Mouse (Mus musculus): ENCODE data around the gene Ntn4. TPM values are rescaled to one million over a fixed set of nuclear protein-coding genes. Genes with fewer than 3 reads are reported as not detected.

Gene Ntn4
- total RNA-seq, 2 experiments from 2014 or later = 41.3 to 43.2 TPM

DNA sequence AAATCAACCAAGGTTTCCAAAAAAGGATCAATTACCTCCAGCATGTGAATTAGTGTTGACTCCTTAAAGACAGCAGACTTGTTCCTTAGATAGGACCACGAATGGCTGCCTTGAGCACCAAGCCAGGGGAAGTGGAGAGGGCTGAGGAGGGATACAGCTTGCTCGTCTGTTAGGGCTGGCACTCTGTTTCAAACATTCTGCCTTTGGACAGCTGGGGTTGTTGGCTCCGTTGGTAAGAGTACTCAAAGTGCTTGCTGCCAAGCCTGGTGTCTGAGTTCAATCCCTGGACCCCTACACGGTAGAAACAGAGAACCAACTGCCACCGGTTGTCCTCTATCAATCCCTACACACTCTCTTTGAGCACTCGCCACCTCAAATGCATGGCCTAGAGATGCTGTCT is 90.0 kb downstream of the Ntn4 start:
- no peak for DNase-seq

DNA sequence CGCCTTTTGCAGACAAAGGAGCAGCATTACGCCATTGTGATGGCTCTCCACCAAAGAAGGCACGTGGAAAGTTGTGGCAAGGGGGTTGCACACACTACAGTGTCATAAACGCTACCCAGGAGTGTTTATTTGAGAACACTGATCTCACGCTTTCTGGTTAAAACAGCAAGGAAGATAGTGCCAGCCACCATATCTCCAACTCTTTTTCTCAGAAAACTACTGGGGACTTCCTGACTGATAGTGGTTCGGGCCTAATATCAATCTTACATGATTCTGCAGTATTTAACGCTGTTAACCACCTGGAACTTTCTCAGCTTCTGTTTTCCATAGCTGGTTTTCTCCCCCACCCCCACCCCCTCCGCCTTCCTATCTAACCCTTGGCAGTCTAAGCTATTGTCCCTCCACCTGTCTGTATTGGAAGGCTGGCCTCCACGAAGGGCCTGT is 90.8 kb downstream of the Ntn4 start:
- DNase-seq = no peak

DNA sequence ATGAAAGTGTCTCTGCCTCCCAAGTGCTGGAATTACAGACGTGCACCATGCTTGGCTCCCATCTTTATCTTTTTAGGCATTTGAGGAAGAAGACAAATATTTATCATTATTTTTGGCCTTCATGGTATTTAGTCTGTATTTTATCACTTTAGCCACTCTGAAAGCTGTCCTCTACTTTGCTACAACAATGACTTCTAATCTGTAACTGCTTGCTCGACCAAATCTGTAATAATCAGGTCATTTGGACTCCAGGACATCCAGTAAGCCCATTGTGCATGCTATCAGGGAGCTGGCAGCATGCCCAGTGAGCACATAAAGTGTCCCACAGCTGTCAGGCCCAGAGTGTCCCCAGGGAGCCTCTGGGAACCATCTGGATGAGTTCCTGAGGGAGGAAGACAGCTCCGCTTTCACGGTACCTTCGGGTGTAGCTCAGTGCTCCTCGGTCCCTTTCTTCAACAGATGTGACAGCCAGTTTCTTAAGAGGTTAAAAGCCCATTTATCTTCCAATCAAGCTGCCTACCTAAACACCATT is 95.7 kb downstream of the Ntn4 start:
- DNase-seq = peak; percentile 87

DNA sequence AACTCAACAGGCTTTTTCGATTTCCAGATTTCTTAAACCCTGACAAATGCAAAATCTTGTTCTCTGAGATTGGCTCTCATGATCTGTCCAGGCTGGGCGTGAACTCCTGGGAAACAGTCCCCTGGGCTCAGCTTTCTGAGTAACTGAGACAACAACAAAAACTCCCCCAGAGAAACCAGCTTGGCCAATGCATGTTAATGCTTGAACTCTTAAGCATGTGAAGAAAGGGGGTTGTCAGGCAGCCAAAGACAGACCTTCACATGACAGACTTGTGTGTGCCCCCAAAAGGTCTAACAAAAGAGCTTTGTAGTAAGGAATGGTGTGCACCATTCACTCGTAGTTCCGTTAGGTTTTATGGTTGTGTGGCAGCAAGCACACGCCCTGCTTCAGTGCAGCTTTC is 96.6 kb downstream of the Ntn4 start:
- peak; percentile 19 for DNase-seq

DNA sequence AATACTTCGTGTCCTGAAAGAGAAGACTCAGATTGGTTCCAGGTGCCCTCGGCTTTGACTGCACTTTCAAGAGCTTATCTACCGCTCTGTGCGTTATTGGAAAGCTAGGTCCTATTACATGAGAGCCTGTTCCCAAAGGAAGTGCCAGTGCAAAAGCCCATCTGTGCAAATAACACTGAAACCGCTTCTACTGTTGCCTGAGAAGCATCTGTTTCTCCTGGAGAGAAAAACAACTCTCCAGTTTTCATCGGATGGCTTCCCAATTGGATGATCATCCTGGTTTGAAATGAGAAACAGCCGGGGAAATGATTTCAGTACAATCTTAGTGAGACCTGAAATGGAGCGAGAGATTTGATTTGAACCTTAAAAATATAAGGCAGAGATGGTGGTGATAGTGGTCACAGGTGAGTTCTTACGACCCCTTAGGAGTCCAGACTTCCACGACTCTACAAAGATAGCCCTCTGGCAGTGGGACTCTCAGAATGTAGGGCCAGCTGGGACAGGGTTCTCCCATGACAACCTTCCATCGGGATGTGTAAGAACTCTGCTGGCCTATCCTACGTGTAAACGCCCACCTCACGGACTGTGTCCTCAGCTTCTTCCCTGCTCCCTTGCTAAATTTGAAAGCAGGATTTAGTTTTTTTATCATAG is 101.1 kb downstream of the Ntn4 start:
- no peak for DNase-seq

DNA sequence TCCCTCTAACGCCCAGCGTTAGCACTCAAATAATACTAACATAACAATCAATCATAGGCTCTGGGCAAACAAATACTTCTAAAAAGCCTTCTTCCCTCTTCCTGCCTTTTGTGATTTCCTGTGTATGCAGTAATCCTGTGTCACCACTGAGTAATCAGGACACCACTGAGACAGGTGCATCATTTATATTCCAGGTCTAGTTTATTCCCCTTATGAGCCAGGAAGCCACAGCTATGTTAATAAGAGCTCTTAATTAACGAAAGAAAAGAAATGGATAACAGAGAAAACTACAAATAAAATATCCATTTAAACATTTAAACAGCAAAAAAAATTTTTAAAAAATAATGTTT is 101.6 kb downstream of the Ntn4 start:
- no peak for DNase-seq

DNA sequence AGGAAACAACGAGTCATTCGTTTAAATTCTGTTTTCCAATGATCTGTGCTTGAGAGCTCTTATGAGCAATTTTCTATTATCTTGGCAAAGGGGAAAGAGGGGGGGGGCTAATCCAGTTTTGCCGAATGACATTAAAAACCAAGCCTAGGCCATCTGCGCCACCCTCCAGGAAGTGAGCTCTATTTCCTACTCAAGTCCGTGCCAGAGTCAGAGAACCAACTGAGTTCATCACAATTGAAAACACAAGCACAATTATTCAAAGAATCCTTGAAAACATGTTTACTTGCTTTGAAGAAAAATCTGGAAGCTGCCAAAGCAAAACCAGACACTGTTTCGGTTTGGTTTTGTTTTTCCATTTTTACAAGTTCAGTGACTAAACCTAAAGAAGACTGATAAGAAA is 102.1 kb downstream of the Ntn4 start:
- DNase-seq = no peak

DNA sequence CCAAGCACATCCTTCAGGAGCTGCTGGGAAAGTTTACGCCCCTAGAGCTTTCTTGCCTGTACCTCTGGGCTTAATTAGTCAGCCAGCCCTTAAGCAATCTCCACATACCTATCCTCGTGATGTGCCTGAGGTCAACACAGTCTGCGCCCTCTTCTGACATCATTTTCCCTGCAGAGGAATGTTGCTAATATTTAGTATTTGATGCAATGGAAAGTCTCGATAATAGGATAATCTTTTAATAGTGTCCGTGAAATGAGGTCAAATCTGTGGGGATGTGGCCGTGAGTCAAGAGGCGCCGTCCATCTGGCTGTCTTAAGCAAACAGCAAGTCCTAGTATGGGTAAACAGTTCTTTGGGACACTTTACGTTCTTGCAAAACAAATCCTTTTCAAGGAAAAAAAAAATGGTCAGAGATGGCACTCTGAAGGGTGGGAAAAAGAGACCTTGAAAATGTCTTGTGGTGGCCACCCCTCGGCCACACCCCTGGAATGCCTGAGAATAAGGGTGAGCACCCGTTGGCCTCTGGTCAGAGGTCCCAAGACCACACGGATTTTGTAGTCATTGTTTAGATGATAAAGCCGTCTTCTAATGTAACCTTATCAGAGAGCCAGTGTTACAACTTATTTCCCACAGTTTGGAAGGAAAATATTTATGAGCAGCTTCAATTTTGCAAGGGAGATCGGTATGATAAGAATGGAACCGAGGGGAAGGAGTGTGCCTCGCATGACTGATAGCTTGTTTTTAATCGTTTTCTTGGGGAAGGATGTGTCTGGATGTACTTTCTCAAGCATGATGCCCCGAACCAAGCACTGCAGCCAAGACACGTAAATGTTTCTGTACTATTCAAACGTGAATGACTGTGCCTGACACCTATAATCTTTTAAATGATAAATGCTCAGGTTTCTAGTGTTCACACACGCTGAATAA is 109.0 kb downstream of the Ntn4 start:
- DNase-seq = no peak

DNA sequence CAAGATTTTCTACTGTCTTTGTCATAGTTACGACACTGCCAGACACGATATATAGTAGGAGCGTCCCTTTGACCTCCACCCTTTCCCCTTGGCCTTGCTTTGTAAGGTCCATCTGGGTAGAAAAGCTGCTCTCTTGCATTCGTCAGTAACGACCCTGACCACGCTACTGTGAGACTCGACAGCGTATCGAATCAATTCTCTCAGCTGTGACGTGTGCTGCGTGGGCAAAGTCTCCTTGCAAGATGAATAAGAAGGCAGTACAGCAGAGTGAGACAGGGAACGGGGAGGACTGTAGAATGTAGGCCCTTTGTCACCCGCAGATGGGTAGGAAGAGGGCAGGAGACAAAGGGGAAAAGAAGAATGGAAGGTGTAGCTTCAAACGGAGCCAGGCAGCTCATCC is 110.8 kb downstream of the Ntn4 start:
- DNase-seq = no peak

DNA sequence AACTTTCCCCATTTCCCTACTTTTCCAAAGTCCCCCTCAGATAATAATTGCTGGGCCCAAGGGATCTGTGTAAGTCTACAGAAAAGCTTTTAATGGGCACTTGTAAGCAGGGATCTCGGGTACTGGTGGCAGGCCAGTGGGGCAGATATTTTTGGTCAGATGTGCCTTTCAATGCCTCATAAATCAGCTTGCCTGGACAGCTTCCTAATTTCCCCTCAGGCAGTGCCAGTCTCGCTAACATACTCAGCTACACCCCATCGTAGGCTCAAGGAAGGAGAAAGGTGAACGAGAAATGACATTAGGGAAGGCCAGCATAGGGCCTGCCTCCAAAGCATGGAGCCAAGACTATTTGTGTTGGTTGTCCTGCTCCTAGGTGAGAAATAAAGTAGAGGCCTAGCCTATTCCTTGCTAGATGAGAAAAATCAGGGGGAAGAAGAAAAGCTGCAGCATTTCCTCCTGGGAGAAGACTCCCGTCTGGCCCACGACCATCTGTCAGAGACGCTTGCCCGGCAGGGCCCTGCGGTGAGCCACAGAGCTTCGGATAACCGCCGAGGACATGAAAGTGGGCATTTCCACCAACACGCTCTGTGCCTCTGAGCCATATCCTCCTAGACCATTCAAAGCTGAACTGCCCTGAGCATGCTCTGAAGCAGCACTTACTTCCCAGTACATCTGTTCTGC is 113.4 kb downstream of the Ntn4 start:
- no peak for DNase-seq

DNA sequence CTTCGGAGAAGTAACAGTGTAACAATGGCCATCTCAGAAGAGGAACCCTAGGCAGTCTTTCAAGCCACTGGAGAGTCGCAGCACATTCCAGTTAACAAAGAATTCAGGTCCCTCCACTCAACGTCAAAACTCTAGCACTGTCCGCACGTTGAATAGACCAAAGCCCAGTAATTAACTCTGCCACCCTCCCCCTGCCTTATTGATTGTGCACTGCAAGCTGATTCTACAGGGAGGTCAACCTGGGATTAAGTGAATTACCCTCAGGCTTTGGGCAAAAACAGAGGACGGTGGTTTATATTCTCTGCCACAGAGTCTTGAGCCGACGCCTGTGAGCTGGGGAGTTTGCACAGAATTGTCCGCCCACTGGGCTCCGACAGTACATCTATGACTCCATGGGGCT is 115.7 kb downstream of the Ntn4 start:
- no peak for DNase-seq

DNA sequence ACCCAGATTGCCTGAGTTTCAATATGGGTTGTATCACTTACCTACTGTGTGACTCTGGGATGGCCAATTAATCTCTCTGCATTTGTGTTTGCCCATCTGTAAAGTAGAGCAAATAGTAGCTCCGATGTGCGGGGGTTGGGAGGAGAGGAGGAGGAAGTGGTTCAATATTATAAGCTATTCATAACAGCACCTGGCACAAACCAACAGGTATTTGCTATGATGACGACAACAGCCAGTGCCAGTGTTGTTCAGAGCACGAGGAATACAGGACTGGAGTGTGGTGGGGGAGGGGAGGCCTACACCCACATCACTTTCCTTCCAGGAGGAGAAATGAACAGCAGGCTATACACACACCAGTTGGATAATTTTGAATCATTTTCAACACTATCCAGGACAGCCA is 119.2 kb downstream of the Ntn4 start:
- no peak for DNase-seq

DNA sequence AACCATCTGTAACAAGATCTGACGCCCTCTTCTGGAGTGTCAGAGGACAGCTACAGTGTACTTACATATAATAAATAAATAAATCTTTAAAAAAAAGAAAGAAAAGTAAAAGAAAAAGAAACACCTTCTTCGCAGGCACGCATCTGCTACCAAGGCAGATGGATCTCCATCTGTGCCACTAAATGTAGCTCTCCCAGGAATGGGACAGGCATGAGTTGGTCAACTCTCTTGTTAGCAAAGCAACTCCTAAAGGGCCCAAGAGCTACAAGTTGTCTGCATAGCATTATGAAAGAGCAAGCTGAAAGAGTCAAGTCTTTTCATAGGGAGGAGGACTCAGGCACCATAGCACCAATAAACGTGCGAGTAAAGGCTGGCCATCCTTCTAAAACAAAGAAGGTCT is 119.9 kb downstream of the Ntn4 start:
- no peak for DNase-seq

DNA sequence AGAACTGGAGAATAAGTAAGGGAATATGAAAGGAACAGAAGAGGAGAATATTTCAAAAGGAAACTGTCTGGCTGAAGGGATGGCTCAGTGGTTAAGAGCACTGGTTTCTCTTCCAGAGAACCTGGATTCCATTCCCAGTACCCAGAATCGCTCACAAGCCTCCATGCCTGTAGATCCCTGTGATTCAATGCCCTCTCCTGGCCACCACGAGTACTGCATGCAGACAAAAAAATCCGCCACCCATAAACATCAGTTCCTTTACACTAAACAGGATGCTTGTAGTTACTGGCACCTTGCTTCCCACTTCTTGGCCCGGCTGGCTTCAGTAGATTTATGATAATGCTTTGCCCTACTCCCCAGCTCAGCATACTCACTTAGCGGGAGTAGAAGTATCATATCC is 122.6 kb downstream of the Ntn4 start:
- peak; percentile 53 for DNase-seq

DNA sequence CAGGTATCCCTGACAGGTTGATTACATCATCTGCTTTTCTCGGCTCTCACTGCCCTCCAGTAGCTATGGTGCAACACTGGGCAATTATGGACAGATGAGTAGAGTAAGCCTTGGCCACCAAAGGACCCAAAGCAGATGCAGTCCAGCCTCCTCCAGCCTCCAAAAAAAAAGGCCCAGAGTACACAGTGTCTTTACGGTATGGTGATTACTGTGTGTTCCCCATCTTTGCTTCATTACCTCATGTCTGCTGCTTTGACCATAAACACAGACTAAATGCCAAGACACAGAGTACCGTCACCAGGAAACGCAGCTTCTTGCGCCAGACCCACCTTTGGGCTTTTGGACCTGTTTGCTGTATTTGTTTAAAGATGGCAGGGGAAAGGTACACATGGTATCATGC is 125.7 kb downstream of the Ntn4 start:
- DNase-seq = no peak

DNA sequence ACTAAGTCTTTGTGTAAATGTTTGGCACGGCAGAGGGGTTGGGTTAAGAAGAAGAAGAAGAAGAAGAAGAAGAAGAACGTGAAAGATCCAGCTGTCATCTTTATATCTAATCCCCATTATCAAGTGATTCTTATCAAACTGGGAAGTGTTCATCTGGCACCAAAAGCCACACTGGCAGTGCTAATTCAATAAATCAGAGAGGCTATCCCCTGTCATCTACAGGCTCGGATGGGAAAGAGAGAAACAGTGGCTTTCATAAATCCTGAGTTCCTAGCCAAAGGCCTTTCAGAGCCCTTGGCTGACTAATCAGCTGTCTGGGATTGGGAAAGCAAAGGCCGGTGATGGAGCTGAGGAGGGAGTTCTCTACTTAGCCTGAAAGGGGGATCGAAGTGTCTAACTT is 126.8 kb downstream of the Ntn4 start:
- DNase-seq = no peak

DNA sequence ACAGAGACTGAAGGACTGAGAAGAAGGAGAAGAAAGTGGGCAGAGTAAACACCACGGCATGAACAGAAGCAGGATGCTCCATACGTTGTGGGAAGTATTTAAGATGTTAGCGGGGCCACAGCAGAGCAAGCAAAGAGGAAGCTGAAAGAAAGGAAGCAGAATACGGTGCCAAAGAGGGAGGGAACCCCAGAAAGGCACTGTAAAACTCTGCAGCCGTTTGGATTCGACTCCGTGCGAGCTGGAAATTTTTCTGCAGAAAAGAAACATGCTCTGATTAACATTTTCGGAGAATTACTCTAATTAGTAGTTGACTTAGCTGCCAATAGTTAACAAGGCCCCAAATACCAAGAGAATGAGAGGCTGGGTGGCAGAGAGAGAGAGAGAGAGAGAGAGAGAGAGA is 127.7 kb downstream of the Ntn4 start:
- DNase-seq = no peak

DNA sequence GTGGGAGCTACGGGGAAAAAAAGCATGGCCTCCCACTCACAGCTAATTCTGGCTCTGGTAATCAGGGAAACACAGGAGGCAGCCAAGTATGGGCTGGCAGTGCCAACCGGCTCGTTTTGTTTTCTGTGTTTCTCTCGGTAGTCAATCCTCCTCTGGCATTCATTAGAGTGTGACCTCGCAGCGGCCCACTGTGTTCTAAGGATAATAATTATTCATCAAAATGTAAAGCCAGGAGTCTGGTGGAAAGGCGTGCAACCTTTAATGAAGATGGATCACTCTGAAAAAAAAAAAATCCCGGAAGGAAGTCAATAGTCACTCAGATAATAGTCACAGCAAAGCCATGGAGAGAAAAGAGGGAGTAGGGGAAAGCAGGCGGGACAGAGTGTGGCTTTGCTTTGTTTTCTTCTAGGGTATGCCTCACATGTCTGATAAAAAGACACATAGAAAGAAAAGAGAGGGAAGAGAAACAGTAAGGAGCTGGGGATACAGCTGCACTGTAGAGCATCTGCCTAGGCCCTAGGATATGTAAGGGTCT is 131.5 kb downstream of the Ntn4 start:
- peak; percentile 40 for DNase-seq

DNA sequence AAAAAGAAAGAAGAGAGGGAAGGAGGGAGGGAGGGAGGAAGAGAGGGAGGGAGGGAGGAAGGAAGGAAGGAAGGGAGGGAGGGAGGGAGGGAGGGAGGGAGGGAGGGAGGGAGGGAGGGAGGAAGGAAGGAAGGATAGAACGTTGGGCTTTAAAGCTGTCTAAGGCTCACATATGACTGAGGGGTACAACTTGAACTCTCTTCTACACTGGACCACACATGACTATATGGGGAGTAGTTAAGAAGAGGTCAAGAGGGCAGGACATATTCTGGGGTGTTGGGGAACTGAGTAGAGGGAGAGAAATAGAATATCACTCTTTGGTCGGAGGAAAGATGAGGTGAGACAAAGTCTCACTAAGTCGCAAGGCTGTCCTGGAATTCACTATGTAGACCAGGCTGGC is 132.0 kb downstream of the Ntn4 start:
- DNase-seq = no peak

DNA sequence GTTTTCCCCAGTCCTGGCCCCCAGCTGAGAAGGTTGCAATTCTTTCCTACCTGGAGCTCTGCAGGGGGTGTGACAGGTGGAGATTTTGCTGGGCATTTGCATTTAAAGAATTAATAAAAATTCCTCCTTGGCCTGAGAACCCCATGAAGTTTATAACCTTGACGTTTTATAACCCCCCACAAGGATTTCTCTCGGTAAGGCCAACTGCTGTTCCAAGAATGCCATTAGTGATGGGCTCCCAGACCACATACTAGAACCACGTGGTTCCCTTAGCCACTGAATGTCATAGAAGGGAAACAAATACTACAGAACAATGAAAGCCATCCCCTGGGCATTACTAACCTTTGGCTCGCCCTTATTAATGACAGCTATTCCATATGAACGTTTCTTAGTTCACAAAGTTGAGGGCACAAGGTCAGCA is 136.3 kb downstream of the Ntn4 start:
- DNase-seq = no peak

DNA sequence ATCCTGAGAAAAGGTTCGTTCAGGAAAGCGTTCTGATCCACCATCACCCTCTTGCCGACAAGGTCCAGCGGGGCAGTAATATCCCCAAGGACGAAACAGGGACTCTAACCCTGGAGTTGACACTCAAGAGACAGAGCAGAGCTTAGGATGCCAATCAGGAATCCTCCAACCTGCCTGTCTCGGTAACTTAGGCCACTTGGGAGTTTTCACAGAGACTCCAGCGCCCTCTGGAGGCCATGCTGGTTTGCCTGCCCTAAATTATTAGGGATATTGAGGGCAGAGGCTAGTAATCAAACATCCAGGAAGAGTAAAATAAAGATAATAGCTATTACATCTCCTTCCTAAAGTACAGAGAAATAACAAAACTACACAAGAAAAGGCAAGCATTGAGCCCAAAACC is 136.9 kb downstream of the Ntn4 start:
- peak; percentile 81 for DNase-seq

DNA sequence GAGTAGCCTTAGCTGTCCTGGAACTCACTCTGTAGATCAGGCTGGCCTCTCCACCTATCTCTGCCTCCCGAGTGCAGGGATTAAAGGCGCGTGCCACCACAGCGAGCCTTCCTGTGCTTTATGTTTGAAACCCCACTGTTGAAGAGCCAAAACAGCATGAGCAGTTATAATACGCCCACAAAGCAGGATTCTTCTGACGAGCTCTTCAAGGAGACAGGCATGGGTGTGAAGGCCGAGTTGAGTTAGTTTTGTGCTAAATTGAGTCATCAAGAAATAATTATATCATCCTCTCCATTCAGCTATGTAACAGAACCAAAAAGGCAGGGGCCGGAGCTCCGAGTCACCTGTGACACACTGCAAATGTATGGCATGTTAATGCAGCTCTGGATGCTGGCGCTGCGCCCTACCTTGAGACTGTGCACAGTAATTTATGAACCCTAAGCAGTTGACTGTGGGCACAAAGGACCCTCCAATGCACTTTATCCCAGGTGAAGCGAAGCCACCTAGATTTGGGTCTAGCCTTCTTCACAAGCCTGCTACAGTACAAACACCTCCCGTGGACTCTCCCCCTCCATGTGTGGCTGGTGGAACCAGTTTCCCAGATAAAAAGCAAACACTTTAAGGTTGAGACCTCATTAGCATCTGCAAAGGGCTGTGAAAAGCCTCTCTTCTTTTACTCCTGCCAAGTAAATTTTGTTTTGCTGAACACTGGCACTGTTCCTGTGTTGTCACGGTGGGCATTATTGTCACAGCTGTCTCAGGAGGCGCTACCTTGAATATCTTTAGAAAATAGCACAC is 142.9 kb downstream of the Ntn4 start:
- no peak for DNase-seq

Data from heart, postnatal 4 days (tissue).